Mouse (Mus musculus): Measurements from ENCODE around the gene Tmem79.
"Not testable (repeated sequence)": the region's sequence is repeated elsewhere in the genome, so short reads cannot be mapped to it uniquely, and the experiment has no call there.

GRCm38 (mm10) chr3:88295272-88295671 is 40.7 kb downstream of the Tmem79 start:
- not testable (repeated sequence) for TF ChIP-seq NANOG (IDR thresholded peaks at IDR 0.05; ENCODE audit: borderline replicate concordance, low read length); CTCF (conservative IDR thresholded peaks at IDR 0.05; ENCODE audit: low read length); POU5F1 (IDR thresholded peaks at IDR 0.05; ENCODE audit: borderline replicate concordance, low read length)
